Mouse (Mus musculus): ENCODE results near the gene Ufsp1. TPM values are rescaled to one million over a fixed set of nuclear protein-coding genes. Genes with fewer than 3 reads are reported as not detected.

Gene Ufsp1
- total RNA-seq, 1 experiment from 2014 or later = 4.2 TPM

DNA sequence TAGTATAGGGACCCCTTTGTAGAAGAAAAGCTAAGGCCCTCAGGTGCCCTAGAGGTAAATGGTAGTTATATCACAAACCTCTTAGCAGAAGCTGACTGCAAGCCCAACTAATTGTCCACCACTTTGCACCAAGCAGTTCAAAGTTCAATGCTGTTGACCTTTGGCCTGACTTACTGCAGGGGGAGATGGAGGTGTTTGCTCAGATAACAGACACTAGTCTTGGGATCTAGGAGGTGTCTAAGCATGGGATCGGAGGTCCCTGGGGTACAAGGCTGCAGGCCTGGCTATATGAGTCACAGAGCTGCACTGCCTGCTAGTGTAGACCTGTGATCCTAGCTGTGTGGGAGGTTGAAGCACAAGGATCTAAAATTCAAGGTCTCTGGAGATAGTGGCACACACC, 24.1 kb downstream of the Ufsp1 start:
- ATAC-seq (ENCODE audit: extremely low read depth, insufficient number of reproducible peaks, low FRiP score, poor library complexity, severe bottlenecking) = no peak

DNA sequence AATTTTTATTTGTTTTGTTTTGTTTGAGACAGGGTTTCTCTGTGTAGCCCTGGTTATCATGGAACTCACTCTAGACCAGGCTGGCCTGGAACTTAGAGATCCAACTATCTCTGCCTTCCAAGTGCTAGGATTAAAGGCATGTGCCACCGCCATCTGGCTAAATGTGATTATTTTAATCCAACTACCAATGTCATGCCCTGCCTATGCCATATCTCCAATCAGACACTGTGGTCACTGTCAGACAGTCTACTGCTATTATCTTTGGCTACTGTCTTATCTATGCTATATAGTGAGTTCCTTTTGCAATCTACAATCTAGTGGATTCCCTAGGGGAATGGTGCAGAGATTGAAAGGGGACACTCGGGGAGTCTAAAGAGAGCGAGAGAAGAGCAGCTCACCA, 26.6 kb downstream of the Ufsp1 start:
- no peak for ATAC-seq (ENCODE audit: extremely low read depth, insufficient number of reproducible peaks, low FRiP score, poor library complexity, severe bottlenecking)

DNA sequence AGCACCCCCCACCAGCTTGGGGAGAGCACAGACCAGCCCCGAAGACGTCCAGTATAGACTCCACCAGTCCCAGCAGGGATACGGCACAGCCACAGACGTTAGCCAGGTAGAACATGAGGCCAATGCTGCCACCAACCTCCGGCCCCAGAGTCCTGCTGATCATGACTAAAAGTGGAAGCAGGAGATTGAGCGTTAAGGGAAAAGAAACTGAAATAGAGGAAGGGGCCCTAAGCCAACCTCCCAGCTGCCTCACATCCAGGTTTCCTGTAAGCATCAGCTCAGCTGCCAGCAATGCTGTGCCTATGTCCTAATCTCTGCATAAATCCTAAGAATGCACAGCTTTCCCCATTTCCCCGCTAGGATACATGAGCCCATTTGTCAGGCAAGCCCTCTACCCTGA, 36.5 kb downstream of the Ufsp1 start:
- ATAC-seq (ENCODE audit: extremely low read depth, insufficient number of reproducible peaks, low FRiP score, poor library complexity, severe bottlenecking) = no peak

DNA sequence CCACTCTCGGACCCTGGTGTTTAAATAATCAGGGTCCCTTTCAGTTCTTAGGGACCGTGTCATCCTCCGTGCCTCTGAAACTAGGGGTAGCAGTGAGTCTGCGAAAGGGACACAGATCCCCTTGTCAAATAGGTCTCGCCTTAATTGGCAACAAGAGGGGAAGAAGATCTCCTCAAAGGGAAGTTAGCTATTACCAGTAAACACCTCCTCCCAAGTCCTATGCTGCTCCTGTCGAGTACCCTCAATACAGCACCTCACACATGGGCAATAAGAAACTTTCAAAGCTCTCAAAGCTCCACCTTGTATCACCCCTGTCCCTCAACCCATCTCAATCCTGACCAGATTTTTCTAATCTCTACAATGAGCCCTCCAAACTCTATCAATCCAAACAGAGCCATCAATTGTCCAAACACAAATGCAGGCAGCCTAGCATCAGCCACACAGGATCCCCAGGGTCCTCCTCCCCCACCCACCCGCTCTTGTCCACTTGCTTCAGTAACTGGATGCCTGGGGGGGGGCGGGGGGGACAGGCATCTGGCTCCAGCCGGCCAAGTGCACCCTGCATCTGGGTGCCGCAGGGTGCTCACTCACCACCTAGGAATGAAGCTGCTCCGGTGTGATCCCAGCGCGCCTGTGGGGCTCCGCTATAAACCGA, 38.6 kb downstream of the Ufsp1 start:
- no peak for ATAC-seq (ENCODE audit: extremely low read depth, insufficient number of reproducible peaks, low FRiP score, poor library complexity, severe bottlenecking)

DNA sequence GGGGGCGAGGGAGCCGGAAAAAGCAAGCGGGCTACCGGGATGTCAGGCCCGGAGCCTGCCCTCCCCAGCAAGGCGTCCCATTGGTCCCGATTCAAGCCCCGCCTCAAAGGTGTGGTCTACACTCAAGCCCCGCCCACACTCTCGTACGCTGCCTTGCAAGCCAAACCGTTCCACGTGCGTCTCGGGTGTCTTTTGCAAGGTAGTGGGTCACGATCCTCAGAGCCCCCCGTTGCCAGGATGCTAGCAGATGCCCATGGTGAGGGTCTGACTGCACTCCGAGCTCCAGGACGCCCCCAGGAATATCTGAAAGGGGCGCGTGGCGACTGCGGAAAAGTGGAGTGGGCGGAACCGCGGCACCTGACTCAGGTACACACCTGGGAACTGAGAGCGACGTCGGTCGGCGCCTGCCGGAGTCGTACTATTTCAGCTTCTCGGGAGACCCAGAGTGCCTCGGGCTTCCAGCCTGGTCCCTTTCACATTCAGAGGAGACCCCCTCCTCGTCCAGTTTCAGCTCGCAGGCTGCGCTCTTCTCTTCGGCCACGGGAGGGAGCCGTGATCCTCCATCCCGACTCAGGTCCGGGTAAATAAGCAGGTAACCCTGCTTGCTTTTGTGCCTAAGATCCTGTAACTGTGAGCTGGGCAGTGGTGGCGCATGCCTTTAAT, 39.2 kb downstream of the Ufsp1 start, which contains the start of gene Slc12a9:
Slc12a9 (minus strand) TSS at position 86 of the 663 bp plus-strand sequence.
- ATAC-seq (ENCODE audit: extremely low read depth, insufficient number of reproducible peaks, low FRiP score, poor library complexity, severe bottlenecking) = peak; percentile 92

DNA sequence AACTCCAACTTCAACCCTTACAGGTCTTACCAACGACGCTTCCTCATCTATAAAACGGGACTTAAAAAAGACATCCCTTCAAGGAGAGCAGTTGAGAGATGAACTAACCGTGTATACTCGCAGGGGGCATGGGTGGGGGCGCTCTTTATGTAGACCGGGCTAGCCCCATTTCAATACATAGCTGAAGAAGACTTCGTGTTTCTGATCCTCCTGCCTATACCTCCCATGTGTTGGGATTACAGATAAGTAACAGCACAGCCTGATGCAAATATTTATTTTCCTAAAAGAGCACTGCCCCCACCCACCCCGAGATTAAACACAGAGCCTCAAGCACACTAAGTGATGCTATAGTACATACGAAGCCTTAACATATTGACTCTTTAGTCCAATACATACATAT, 39.9 kb downstream of the Ufsp1 start:
- no peak for ATAC-seq (ENCODE audit: extremely low read depth, insufficient number of reproducible peaks, low FRiP score, poor library complexity, severe bottlenecking)

DNA sequence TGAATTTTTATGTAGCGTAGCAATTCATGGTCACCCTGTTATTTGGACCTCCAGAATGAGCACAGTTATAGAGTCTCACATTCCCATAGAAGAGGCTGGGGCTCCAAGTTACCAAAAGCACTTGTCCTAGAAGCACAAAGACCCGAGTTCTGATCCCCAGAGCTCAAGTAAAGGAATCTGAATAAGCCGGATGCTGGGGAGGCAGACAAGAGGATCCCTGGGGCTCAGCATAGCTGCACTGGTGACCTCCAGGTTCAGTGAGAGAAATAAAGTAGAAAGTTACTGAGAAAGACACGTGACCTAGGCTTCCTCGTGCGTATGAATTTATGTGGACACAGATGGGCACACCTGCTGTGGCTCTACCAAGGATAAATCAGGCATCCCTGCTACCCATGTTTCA, 40.6 kb downstream of the Ufsp1 start:
- no peak for ATAC-seq (ENCODE audit: extremely low read depth, insufficient number of reproducible peaks, low FRiP score, poor library complexity, severe bottlenecking)

DNA sequence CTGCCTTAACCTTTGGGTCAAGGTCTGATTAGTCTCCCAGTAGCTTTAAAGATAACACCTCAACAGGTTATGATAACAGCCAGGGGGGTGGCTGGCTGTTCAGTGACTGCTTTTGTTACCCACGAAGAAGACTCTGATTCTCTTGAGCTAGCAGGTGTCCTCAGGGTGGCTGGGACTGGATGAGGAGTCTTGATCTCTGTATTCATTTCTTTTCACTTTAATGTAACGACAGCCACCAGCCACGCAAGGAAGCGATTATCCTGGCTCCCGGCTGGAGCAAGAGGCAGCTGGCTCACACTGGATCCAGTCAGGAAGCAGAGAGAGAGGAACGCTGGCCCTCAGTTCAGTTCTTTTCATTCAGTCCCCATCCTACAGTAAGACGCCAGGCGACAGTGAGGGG, 42.8 kb downstream of the Ufsp1 start:
- ATAC-seq (ENCODE audit: extremely low read depth, insufficient number of reproducible peaks, low FRiP score, poor library complexity, severe bottlenecking) = no peak

DNA sequence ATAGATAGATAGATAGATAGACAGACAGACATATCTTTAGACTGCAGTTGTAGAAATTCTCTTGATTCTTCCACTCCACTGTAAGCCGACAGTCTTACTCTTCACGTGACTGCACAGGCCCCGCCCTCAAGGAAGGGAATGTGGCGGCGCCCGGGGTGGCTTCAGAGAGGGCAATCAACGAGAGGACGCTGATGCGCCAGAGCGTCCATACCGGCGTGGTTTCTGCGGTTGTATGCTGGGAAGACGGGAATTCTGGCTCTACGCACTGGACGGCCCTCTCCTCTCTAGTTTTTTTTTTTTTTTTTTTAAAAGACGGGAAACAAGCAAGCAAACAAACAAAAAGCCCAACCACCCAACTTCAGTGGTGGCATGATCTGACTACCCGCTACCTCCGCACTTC, 43.8 kb downstream of the Ufsp1 start:
- peak; percentile 47; the same call in 1 of the 2 replicates for ATAC-seq (ENCODE audit: extremely low read depth, insufficient number of reproducible peaks, low FRiP score, poor library complexity, severe bottlenecking)

DNA sequence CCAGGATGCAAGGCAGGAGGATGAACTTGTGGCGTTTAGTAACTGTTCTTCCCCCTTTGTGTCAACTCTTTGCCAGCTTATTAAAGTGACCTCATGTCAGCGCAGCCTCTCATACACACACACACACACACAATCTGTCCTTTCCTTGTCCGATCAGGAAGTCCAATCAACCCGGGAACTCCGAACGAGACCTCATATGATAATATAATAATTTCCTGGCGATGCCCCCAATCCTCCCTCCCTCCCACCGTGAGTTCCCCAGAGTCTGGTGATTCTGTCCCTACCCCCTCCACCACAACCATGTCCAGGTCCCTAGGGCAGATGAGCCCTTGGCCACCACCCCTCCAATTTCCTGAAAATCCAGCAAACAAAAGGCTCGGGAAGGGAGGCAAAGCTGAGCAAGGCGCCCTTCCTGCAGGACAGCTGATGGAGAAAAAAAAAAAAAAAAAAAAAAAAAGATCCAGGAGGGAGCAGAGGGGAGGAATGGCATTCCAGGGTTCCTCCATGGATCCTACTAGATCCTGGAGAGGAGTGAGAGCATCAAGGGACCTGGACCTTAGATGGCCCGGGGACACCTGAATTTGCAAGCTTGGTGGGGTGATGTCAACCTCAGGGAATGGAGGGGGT, 44.3 kb downstream of the Ufsp1 start:
- ATAC-seq (ENCODE audit: extremely low read depth, insufficient number of reproducible peaks, low FRiP score, poor library complexity, severe bottlenecking) = no peak

DNA sequence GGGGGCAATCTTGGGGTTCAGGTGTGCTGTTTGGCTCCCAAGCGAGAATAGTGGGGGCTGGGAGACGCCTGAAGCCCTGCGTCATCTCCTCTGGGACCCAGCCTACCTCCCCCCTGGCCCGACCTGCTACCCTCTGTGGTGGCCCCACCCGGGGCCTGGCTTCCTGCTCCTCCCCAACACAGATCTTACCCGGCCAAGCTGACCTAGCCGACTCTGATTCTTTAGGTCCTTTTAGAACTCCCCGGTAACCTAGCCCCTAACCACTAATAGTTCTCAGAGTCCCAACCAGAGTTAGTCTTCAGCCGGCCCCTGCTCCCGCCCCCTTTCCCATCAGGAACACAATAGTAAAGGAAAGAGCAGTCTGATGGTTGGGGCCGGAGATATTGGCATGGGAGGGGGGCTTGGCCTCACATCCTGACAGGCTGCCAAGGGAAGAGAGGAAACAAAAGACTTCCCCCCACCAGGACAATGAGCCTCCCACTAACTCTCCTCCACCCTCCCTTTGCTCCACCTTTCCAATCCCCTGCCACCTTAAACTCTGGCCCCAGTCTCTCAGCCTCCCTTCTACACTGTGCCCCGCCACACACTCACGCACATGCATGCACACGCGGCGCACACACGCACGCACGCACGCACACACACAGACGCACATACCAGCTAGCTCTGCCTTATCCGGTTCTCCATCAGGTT, 45.0 kb downstream of the Ufsp1 start:
- no peak for ATAC-seq (ENCODE audit: extremely low read depth, insufficient number of reproducible peaks, low FRiP score, poor library complexity, severe bottlenecking)

DNA sequence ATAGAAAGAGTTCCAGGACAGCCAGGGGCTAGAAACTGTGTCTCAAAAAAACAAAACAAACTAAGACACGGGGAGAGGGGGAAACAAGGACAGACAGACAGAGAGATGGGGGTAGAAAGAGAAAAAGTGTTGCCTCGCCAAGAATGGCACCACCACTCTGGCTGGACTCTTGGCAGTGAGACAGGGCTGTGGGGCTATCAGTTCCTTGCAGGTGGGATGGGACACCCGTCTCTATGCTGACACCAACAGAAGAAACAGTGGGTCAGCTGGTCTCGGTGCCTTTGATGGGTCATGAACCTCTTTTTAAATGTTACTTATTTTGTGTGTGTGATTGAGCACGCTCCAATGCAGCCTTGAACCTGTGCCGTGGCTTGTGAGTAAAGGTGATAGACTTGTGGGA, 45.8 kb downstream of the Ufsp1 start:
- ATAC-seq (ENCODE audit: extremely low read depth, insufficient number of reproducible peaks, low FRiP score, poor library complexity, severe bottlenecking) = no peak

DNA sequence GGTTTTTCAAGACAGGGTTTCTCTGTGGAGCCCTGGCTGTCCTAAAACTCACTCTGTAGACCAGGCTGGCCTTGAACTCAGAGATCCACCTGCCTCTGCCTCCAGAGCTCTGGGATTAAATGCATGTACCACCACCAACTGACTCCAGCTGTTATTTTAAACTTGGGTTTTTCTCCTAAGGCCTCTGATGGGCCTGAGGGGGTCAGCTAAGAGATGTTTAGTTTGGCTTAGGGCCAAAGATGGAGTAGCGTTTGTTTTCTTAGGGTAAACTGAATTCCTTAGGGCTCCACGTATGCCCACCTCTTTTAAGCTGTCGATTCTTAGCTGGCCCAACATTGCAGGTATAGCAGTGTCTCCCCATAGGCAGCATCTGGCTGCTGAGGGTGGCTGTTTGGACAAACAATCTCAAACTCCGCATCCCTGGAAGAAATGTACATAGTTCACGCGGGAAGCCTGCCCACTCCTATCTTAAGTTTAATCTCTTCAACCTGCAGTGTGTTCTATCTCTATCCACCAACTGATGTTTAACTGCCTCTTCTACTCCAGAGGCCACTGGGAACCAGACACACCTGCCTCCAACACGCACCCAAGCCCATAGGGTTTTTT, 48.1 kb downstream of the Ufsp1 start:
- no peak for ATAC-seq (ENCODE audit: extremely low read depth, insufficient number of reproducible peaks, low FRiP score, poor library complexity, severe bottlenecking)

DNA sequence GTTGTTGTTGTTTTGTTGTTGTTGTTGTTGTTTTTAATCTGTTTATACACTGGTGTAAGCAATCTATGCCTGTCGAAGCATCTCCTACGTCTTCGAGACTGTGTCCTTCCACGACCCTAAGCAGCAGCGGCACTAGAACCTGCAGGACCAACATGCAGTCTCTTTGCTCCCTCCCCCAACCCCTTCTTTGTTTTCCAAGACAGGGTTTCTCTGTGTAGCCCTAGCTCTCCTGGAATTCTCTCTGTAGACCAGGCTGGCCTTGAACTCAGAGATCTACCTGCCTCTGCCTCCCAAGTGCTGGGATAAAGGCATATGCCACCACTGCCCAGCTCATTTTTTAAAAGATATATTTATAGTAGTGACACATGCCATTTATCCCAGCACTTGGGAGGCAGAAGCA, 49.0 kb downstream of the Ufsp1 start:
- no peak for ATAC-seq (ENCODE audit: extremely low read depth, insufficient number of reproducible peaks, low FRiP score, poor library complexity, severe bottlenecking)

DNA sequence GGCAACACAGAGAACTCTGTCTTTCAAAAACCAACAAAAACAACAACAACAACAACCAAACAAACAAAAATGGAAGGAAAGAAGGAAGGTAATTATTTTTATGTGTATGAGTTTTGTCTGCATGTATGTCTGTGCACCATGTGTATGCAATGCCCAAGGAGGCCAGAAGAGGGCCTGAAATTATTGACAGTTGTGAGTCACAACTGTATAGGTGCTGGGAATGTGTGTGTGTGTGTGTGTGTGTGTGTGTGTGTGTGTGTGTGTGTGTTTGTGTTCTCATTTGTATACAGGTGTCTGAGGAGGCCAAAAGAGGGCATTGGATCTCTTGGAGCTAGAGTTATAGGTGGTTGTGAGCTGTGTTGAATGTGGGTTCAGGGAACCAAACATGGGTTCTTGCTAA, 49.4 kb downstream of the Ufsp1 start:
- no peak for ATAC-seq (ENCODE audit: extremely low read depth, insufficient number of reproducible peaks, low FRiP score, poor library complexity, severe bottlenecking)

Other genes with a start within 250 kb of the Ufsp1 start
- 9.2 and 16.7 TPM in 2 replicates for gene Ap1s1, start 248.5 kb upstream of the Ufsp1 start, total RNA-seq (2017)
- not detected in 2 replicates for gene Serpine1, start 222.4 kb upstream of the Ufsp1 start, total RNA-seq (2017)
- 69.9 and 79.3 TPM in 2 replicates for gene Trim56, start 178.4 kb upstream of the Ufsp1 start, total RNA-seq (2017)
- gene Muc3, start 145.3 kb upstream of the Ufsp1 start, total RNA-seq (2017) = not detected in 2 replicates
- 0.58 and 2.3 TPM in 2 replicates for gene Muc3a, start 82.2 kb upstream of the Ufsp1 start, total RNA-seq (2017)
- gene Ache, start 7.1 kb upstream of the Ufsp1 start, total RNA-seq (2017) = 0.25 and 0.47 TPM in 2 replicates
- 326 and 333 TPM in 2 replicates for gene Srrt, start 13.0 kb downstream of the Ufsp1 start, total RNA-seq (2017)
- 5.5 and 7.1 TPM in 2 replicates for gene Trip6, start 19.8 kb downstream of the Ufsp1 start, total RNA-seq (2017)
- 38.5 and 44.8 TPM in 2 replicates for gene Slc12a9, start 39.0 kb downstream of the Ufsp1 start, total RNA-seq (2017)
- gene Ephb4, start 55.5 kb downstream of the Ufsp1 start, total RNA-seq (2017) = not detected in 2 replicates
- not detected in 2 replicates for gene Zan, start 182.4 kb downstream of the Ufsp1 start, total RNA-seq (2017)
- 16.0 and 20.0 TPM in 2 replicates for gene Pop7, start 207.9 kb downstream of the Ufsp1 start, total RNA-seq (2017)
- gene Gigyf1, start 223.9 kb downstream of the Ufsp1 start, total RNA-seq (2017) = 32.0 and 37.7 TPM in 2 replicates
- not detected in 2 replicates for gene Epo, start 238.6 kb downstream of the Ufsp1 start, total RNA-seq (2017)
- gene Gnb2, start 238.9 kb downstream of the Ufsp1 start, total RNA-seq (2017) = 428 and 434 TPM in 2 replicates